Comparison of ENCODE assay signal across 25 mouse cellular contexts in the genomic region with DNA sequence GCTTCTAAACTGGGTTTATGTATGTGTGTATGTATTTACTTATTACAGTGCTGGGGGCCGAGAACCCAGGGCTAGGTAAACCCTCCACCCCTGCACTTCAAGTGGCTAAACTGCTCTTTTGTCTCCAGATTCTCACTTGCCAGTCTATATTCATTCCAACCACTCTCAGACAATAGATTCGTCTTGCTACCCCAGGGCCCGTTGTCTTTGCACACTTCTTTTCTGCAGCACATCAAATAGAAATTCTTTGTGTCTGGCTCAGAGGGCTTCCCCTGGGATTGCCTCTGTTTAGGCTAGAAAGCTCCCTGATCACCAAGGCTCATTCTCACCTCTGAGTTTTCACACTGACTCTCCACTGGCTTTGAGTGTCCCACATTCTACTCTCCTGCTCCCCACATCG. TPM values are rescaled to one million over a fixed set of nuclear protein-coding genes. Genes with fewer than 3 reads are reported as not detected.
A peak's percentile ranks its signal among the peaks of the same experiment; 100 is the strongest.
DNase-seq lines count a peak whose midpoint lies in the region; ATAC-seq lines count a peak whose summit lies in the region.
"Had no signal": no experiment of that assay in that cellular context is flagged by ENCODE, and none has a peak within 500 bp of the region (broad histone marks: within the 10 kb centered on the region; RNA-seq: fewer than 3 reads in every experiment).

No protein-coding gene starts in this region.

- H3K4me3 ChIP-seq in heart, embryonic 12.5 days = no peak overlapping the region
- no peak overlapping the region for H3K4me3 ChIP-seq in neural tube, embryonic 11.5 days (ENCODE audit: low read depth, low read length)
- H3K4me3 ChIP-seq in neural tube, embryonic 15.5 days (replicated peaks) = no peak overlapping the region
- H3K4me3 ChIP-seq in forebrain, embryonic 13.5 days = no peak overlapping the region
- H3K4me3 ChIP-seq in midbrain, embryonic 14.5 days (replicated peaks; ENCODE audit: low read depth, low read length) = no peak overlapping the region
- H3K4me3 ChIP-seq: embryonic facial prominence, embryonic 12.5 days; erythroblast, embryonic 14.5 days; heart, embryonic 10.5 days; layer of hippocampus, adult 2 months; limb, embryonic 15.5 days had no signal

- no peaks in the 10 kb centered on the region for H3K9me3 ChIP-seq in heart, embryonic 12.5 days (replicated peaks)
- no peaks in the 10 kb centered on the region for H3K9me3 ChIP-seq in neural tube, embryonic 11.5 days (ENCODE audit: control insufficient read depth, low read length)
- H3K9me3 ChIP-seq in neural tube, embryonic 15.5 days (replicated peaks) = no peaks in the 10 kb centered on the region
- no peaks in the 10 kb centered on the region for H3K9me3 ChIP-seq in forebrain, embryonic 13.5 days (replicated peaks)
- no peaks in the 10 kb centered on the region for H3K9me3 ChIP-seq in midbrain, embryonic 14.5 days (ENCODE audit: control insufficient read depth, low read length)
- H3K9me3 ChIP-seq: embryonic facial prominence, embryonic 12.5 days; heart, embryonic 10.5 days; limb, embryonic 15.5 days had no signal

- ATAC-seq in heart, embryonic 12.5 days (ENCODE audit: insufficient number of reproducible peaks, low FRiP score) = no peak
- no peak for ATAC-seq in neural tube, embryonic 11.5 days (ENCODE audit: insufficient read depth, low FRiP score, low TSS enrichment)
- ATAC-seq in neural tube, embryonic 15.5 days (ENCODE audit: low FRiP score) = no peak
- no peak for ATAC-seq in forebrain, embryonic 13.5 days
- no peak for ATAC-seq in midbrain, embryonic 14.5 days (ENCODE audit: low FRiP score, low TSS enrichment)
- ATAC-seq: lung, postnatal 0 days had no signal

- H3K36me3 ChIP-seq in heart, embryonic 12.5 days = no peaks in the 10 kb centered on the region
- H3K36me3 ChIP-seq in neural tube, embryonic 11.5 days (ENCODE audit: control insufficient read depth, insufficient read depth, low read length) = no peaks in the 10 kb centered on the region
- H3K36me3 ChIP-seq in neural tube, embryonic 15.5 days = no peaks in the 10 kb centered on the region
- H3K36me3 ChIP-seq in forebrain, embryonic 13.5 days (ENCODE audit: poor library complexity, severe bottlenecking) = no peaks in the 10 kb centered on the region
- H3K36me3 ChIP-seq in midbrain, embryonic 14.5 days (ENCODE audit: control insufficient read depth, insufficient read depth, low read length) = no peaks in the 10 kb centered on the region
- H3K36me3 ChIP-seq: embryonic facial prominence, embryonic 12.5 days; heart, embryonic 10.5 days; limb, embryonic 15.5 days had no signal

- no peaks in the 10 kb centered on the region for H3K27me3 ChIP-seq in heart, embryonic 12.5 days (replicated peaks)
- H3K27me3 ChIP-seq in neural tube, embryonic 11.5 days (ENCODE audit: control insufficient read depth, insufficient read depth, low read length) = no peaks in the 10 kb centered on the region
- no peaks in the 10 kb centered on the region for H3K27me3 ChIP-seq in neural tube, embryonic 15.5 days (replicated peaks)
- H3K27me3 ChIP-seq in forebrain, embryonic 13.5 days = 0 out of 2 replicates have a peak, but pooled peaks cover 2% of the 10 kb centered on the region
- no peaks in the 10 kb centered on the region for H3K27me3 ChIP-seq in midbrain, embryonic 14.5 days (ENCODE audit: control insufficient read depth, insufficient read depth, low read length)
- H3K27me3 ChIP-seq: embryonic facial prominence, embryonic 12.5 days; limb, embryonic 15.5 days had no signal

- no peak for DNase-seq in heart, adult 8-10 months (ENCODE audit: low spot score)
- DNase-seq in neural tube, embryonic 11.5 days (ENCODE audit: low spot score) = peak; percentile 45
- peak; percentile 52 for DNase-seq in midbrain, embryonic 14.5 days
- no peak for DNase-seq in urinary bladder, postnatal 25 days (ENCODE audit: low spot score)
- DNase-seq in heart, adult 18-20 months = no peak
- DNase-seq: cerebellum, adult 2 months; cerebellum, postnatal 36 days; gastrocnemius, postnatal 25 days; heart, postnatal 10 days; kidney, adult 18-20 months; kidney, postnatal 14 days; layer of hippocampus, postnatal 36 days; right cerebral cortex, postnatal 4 days had no signal

- no peak overlapping the region for H3K4me2 ChIP-seq in heart, embryonic 12.5 days
- no peak overlapping the region for H3K4me2 ChIP-seq in neural tube, embryonic 11.5 days (ENCODE audit: low read depth)
- no peak overlapping the region for H3K4me2 ChIP-seq in neural tube, embryonic 15.5 days
- no peak overlapping the region for H3K4me2 ChIP-seq in forebrain, embryonic 13.5 days
- H3K4me2 ChIP-seq in midbrain, embryonic 14.5 days (ENCODE audit: low read length) = no peak overlapping the region
- H3K4me2 ChIP-seq: embryonic facial prominence, embryonic 12.5 days; limb, embryonic 15.5 days had no signal

- H3K27ac ChIP-seq in heart, embryonic 12.5 days (ENCODE audit: poor library complexity, severe bottlenecking) = no peak overlapping the region
- 0 out of 2 replicates have a peak overlapping the region, but pooled peaks have one; percentile 8 for H3K27ac ChIP-seq in neural tube, embryonic 11.5 days (ENCODE audit: low read depth, low read length)
- H3K27ac ChIP-seq in neural tube, embryonic 15.5 days (replicated peaks) = no peak overlapping the region
- H3K27ac ChIP-seq in forebrain, embryonic 13.5 days = peak overlapping the region; percentile 44
- H3K27ac ChIP-seq in midbrain, embryonic 14.5 days (replicated peaks; ENCODE audit: low read depth, low read length) = peak overlapping the region; percentile 32; the same call in 1 of the 2 replicates
- H3K27ac ChIP-seq: embryonic facial prominence, embryonic 12.5 days; layer of hippocampus, adult 2 months; limb, embryonic 15.5 days; stomach, postnatal 0 days had no signal

- peaks cover 15% of the 10 kb centered on the region for H3K4me1 ChIP-seq in heart, embryonic 12.5 days (replicated peaks)
- peaks cover 13% of the 10 kb centered on the region; the same call in 1 of the 2 replicates for H3K4me1 ChIP-seq in neural tube, embryonic 11.5 days (ENCODE audit: control insufficient read depth, insufficient read depth, low read length)
- H3K4me1 ChIP-seq in neural tube, embryonic 15.5 days = peaks cover 16% of the 10 kb centered on the region
- peaks cover 12% of the 10 kb centered on the region; the same call in 1 of the 2 replicates for H3K4me1 ChIP-seq in forebrain, embryonic 13.5 days
- H3K4me1 ChIP-seq in midbrain, embryonic 14.5 days (ENCODE audit: control insufficient read depth, insufficient read depth, low read length) = peaks cover 10% of the 10 kb centered on the region
- H3K4me1 ChIP-seq: embryonic facial prominence, embryonic 12.5 days had no signal

- 41% methylated on average over 4 of the region's 4 CpGs for WGBS in heart, embryonic 12.5 days
- 7% methylated on average over 4 of the region's 4 CpGs for WGBS in neural tube, embryonic 11.5 days
- WGBS in neural tube, embryonic 15.5 days = 12% methylated on average over 4 of the region's 4 CpGs
- WGBS in forebrain, embryonic 13.5 days = 6% methylated on average over 4 of the region's 4 CpGs
- 2% methylated on average over 4 of the region's 4 CpGs for WGBS in midbrain, embryonic 14.5 days

- H3K9ac ChIP-seq in heart, embryonic 12.5 days = peak overlapping the region; percentile 5; the same call in 1 of the 2 replicates
- H3K9ac ChIP-seq in neural tube, embryonic 11.5 days (ENCODE audit: low read length) = no peak overlapping the region
- no peak overlapping the region for H3K9ac ChIP-seq in neural tube, embryonic 15.5 days (replicated peaks)
- no peak overlapping the region for H3K9ac ChIP-seq in forebrain, embryonic 13.5 days
- no peak overlapping the region for H3K9ac ChIP-seq in midbrain, embryonic 14.5 days (replicated peaks; ENCODE audit: low read length)
- H3K9ac ChIP-seq: embryonic facial prominence, embryonic 12.5 days; limb, embryonic 15.5 days had no signal

RNA-seq across cellular contexts. Expression of gene Dixdc1, which starts 6.8 kb away (rescaled TPM):
- 9.2 and 10.8 TPM in 2 replicates for polyA plus RNA-seq in heart, embryonic 12.5 days (2016; fragmentation: Nextera tagmentation; extraction: Ambion mirVana)
- 10 to 100 TPM in 1 of 4 experiments, 1 to 10 TPM in 3; 5.3 to 12.8 (median 6.1) TPM for total RNA-seq in heart, adult 8-10 months (2022)
- polyA plus RNA-seq in neural tube, embryonic 11.5 days (2014; fragmentation: Nextera tagmentation; extraction: Ambion mirVana) = 27.4 and 33.0 TPM in 2 replicates
- 28.3 and 30.4 TPM in 2 replicates for polyA plus RNA-seq in neural tube, embryonic 15.5 days (2015; fragmentation: Nextera tagmentation; extraction: Ambion mirVana)
- polyA plus RNA-seq in forebrain, embryonic 13.5 days (2015; fragmentation: Nextera tagmentation; extraction: Ambion mirVana) = 20.2 and 21.4 TPM in 2 replicates
- polyA plus RNA-seq in midbrain, embryonic 14.5 days (2014; fragmentation: Nextera tagmentation; extraction: Ambion mirVana) = 31.5 and 35.1 TPM in 2 replicates
- total RNA-seq in heart, adult 18-20 months (2021) = 1 to 10 TPM; 3.0 to 4.1 TPM
- total RNA-seq: MEL had no signal
- polyA plus RNA-seq: erythroblast, embryonic 14.5 days had no signal

RNA-seq across cellular contexts. Expression of gene 2310030G06Rik, which starts 13.8 kb away (rescaled TPM):
- 9.5 and 13.2 TPM in 2 replicates for polyA plus RNA-seq in heart, embryonic 12.5 days (2016; fragmentation: Nextera tagmentation; extraction: Ambion mirVana)
- 1 to 10 TPM; 2.8 to 6.4 (median 4.9) TPM for total RNA-seq in heart, adult 8-10 months (2022)
- 1.1 and 1.3 TPM in 2 replicates for polyA plus RNA-seq in neural tube, embryonic 11.5 days (2014; fragmentation: Nextera tagmentation; extraction: Ambion mirVana)
- 2.3 and 3.3 TPM in 2 replicates for polyA plus RNA-seq in neural tube, embryonic 15.5 days (2015; fragmentation: Nextera tagmentation; extraction: Ambion mirVana)
- 1.0 and 1.2 TPM in 2 replicates for polyA plus RNA-seq in forebrain, embryonic 13.5 days (2015; fragmentation: Nextera tagmentation; extraction: Ambion mirVana)
- polyA plus RNA-seq in midbrain, embryonic 14.5 days (2014; fragmentation: Nextera tagmentation; extraction: Ambion mirVana) = 0.89 and 1.1 TPM in 2 replicates
- total RNA-seq in heart, adult 18-20 months (2021) = 1 to 10 TPM; 2.2 to 2.6 TPM
- total RNA-seq: CH12.LX, MEL had no signal
- polyA plus RNA-seq: erythroblast, embryonic 14.5 days had no signal

RNA-seq across cellular contexts. Expression of gene Cryab, which starts 18.6 kb away (rescaled TPM):
- polyA plus RNA-seq in heart, embryonic 12.5 days (2016; fragmentation: Nextera tagmentation; extraction: Ambion mirVana) = 1,032 and 1,048 TPM in 2 replicates
- 1,000 to 10,000 TPM; 3,411 to 4,078 (median 3,658) TPM for total RNA-seq in heart, adult 8-10 months (2022)
- polyA plus RNA-seq in neural tube, embryonic 11.5 days (2014; fragmentation: Nextera tagmentation; extraction: Ambion mirVana) = 12.8 and 14.4 TPM in 2 replicates
- 24.7 and 28.2 TPM in 2 replicates for polyA plus RNA-seq in neural tube, embryonic 15.5 days (2015; fragmentation: Nextera tagmentation; extraction: Ambion mirVana)
- 4.7 and 6.5 TPM in 2 replicates for polyA plus RNA-seq in forebrain, embryonic 13.5 days (2015; fragmentation: Nextera tagmentation; extraction: Ambion mirVana)
- 2.5 and 3.7 TPM in 2 replicates for polyA plus RNA-seq in midbrain, embryonic 14.5 days (2014; fragmentation: Nextera tagmentation; extraction: Ambion mirVana)
- 1,000 to 10,000 TPM; 3,376 to 3,486 TPM for total RNA-seq in heart, adult 18-20 months (2021)
- total RNA-seq: CH12.LX, MEL had no signal
- polyA plus RNA-seq: erythroblast, embryonic 14.5 days had no signal

RNA-seq across cellular contexts. Expression of gene Hspb2, which starts 19.6 kb away (rescaled TPM):
- polyA plus RNA-seq in heart, embryonic 12.5 days (2016; fragmentation: Nextera tagmentation; extraction: Ambion mirVana) = 284 and 285 TPM in 2 replicates
- total RNA-seq in heart, adult 8-10 months (2022) = 100 to 1,000 TPM; 150 to 156 (median 152) TPM
- 8.4 and 8.6 TPM in 2 replicates for polyA plus RNA-seq in neural tube, embryonic 11.5 days (2014; fragmentation: Nextera tagmentation; extraction: Ambion mirVana)
- 4.9 and 6.6 TPM in 2 replicates for polyA plus RNA-seq in neural tube, embryonic 15.5 days (2015; fragmentation: Nextera tagmentation; extraction: Ambion mirVana)
- not detected in 2 replicates for polyA plus RNA-seq in forebrain, embryonic 13.5 days (2015; fragmentation: Nextera tagmentation; extraction: Ambion mirVana)
- polyA plus RNA-seq in midbrain, embryonic 14.5 days (2014; fragmentation: Nextera tagmentation; extraction: Ambion mirVana) = 1.5 TPM in 1 of 2 replicates, not detected in the other
- total RNA-seq in heart, adult 18-20 months (2021) = 100 to 1,000 TPM; 136 to 143 TPM
- total RNA-seq: CH12.LX, MEL had no signal
- polyA plus RNA-seq: erythroblast, embryonic 14.5 days had no signal

RNA-seq across cellular contexts. Expression of gene Fdxacb1, which starts 35.5 kb away (rescaled TPM):
- 8.0 and 10.3 TPM in 2 replicates for polyA plus RNA-seq in heart, embryonic 12.5 days (2016; fragmentation: Nextera tagmentation; extraction: Ambion mirVana)
- 1 to 10 TPM; 4.9 to 6.9 (median 5.1) TPM for total RNA-seq in heart, adult 8-10 months (2022)
- 10.5 and 10.6 TPM in 2 replicates for polyA plus RNA-seq in neural tube, embryonic 11.5 days (2014; fragmentation: Nextera tagmentation; extraction: Ambion mirVana)
- 9.0 and 10.8 TPM in 2 replicates for polyA plus RNA-seq in neural tube, embryonic 15.5 days (2015; fragmentation: Nextera tagmentation; extraction: Ambion mirVana)
- polyA plus RNA-seq in forebrain, embryonic 13.5 days (2015; fragmentation: Nextera tagmentation; extraction: Ambion mirVana) = 10.9 and 12.3 TPM in 2 replicates
- polyA plus RNA-seq in midbrain, embryonic 14.5 days (2014; fragmentation: Nextera tagmentation; extraction: Ambion mirVana) = 12.5 and 14.3 TPM in 2 replicates
- total RNA-seq in heart, adult 18-20 months (2021) = 1 to 10 TPM; 4.1 to 5.8 TPM

Comparison
In these comparisons a context has a peak if more than half of its experiments do, and no peak if none do; other contexts are left out.
1. H3K27ac ChIP-seq: peak in neural tube, embryonic 11.5 days (single experiment), forebrain, embryonic 13.5 days (single experiment) and midbrain, embryonic 14.5 days (single experiment); none in heart, embryonic 12.5 days (single experiment) and neural tube, embryonic 15.5 days (single experiment).
2. DNase-seq: peak in neural tube, embryonic 11.5 days (single experiment) and midbrain, embryonic 14.5 days (single experiment); none in heart, adult 8-10 months (single experiment), urinary bladder, postnatal 25 days (single experiment) and heart, adult 18-20 months (0 of 2).
3. RNA of gene Cryab, which starts 18.6 kb away (polyA plus RNA-seq): 1,032 to 1,048 TPM in heart, embryonic 12.5 days; 24.7 to 28.2 TPM in neural tube, embryonic 15.5 days, 12.8 to 14.4 TPM in neural tube, embryonic 11.5 days, 4.7 to 6.5 TPM in forebrain, embryonic 13.5 days and 2.5 to 3.7 TPM in midbrain, embryonic 14.5 days; every median in the first group is over 10 times any median in the second.